Mouse (Mus musculus): ENCODE data around the gene Gpn2. TPM values are rescaled to one million over a fixed set of nuclear protein-coding genes. Genes with fewer than 3 reads are reported as not detected.

The Gpn2 gene
- total RNA-seq, 2 experiments from 2014 or later, result 10.3 to 11.2 TPM

DNA sequence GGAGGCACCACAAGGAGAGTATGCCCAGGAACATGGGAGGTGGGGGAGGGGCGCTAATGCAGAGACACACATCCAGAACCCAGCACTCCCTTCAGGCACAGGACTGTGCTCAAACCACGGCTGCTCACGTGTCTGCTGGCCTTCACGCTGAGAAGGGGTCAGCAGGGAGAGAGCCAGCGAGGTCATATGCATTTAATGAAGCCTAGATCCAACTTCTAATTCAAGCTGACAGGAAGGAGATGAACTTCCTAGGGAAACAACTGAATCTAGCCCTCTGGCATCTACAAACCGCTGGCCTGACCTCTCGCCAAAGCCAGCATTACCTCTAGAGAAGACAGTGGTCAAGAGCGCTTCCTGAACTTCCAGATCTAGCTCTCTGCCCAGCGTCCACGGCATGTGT is 31.3 kb downstream of the Gpn2 start:
- no peak for DNase-seq (ENCODE audit: extremely low spot score in 1 of 2, low spot score in 2 of 2)
- intact Hi-C loops (cut with DNase I), result no loop called here

DNA sequence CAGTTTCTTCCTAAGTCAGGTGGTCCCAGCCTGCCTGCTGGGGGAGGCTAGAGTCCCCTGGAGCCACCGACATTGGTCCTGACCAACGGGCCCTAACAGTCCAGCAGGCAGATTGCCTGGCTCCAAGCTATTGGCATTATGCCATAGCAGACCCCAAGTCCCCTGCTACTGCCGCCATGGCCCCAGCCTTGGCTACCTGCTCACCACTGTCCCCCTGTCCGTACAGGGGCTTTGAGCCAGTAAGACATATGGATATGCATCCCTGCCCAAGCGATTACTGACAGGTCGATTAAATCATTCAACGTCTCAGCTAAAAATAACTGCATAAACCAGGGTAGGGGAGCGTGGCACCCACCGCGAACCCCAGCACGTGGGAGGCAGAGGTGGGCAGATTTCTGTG is 33.8 kb downstream of the Gpn2 start:
- intact Hi-C loops (cut with DNase I), result no loop called here
- no peak for DNase-seq (ENCODE audit: extremely low spot score in 1 of 2, low spot score in 2 of 2)

DNA sequence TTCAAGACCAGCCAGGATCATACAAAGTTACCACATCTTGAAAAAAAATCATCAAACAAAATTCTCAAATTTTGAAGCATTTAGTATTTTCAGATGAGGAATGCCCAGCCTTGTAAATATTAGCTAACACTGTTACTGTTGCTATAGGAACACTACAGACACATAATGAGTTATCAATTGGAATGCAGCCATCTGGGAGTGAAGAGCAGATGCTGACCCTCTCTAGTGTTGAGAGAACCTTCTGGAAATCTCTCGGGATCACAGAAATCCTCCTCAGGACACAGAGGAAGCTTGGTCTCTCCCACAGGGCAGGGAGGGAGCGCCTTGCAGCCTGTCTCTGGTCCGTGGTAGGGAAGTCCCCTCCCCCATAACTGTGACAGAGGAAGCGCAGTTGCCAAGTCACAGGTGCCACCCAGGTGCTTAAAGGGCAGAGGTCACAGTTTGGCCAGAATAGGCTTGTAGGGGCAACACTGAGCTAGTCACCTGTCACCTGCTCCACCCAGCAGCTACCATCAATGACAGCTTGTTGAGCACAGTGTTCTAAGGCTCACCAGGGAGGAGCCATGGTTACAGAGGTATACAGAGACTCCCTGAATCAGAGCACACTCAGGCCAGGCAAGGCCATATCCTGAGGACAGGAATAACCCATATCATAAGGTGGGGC is 35.4 kb downstream of the Gpn2 start:
- no peak for DNase-seq (ENCODE audit: extremely low spot score in 1 of 2, low spot score in 2 of 2)
- intact Hi-C loops (cut with DNase I), result no loop called here

DNA sequence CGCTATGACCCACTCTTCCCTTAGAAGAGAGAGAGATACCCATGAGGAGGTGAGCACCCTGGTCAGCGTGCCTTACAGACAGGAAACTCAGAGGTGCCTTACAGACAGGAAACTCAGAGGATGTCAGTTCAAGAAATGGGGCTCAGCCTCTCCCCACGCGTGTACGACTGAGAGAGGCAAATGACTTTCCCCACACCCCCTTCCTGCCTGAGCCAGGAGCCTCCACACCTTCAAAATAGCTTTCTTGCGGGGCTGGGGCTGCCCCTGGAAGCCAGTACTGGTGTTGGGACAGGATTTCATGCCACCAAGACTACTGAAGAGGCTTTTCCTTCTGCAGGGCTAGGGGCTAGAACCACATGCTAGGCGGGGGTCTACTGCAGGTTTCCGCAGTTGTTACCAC is 36.5 kb downstream of the Gpn2 start:
- DNase-seq (ENCODE audit: extremely low spot score in 1 of 2, low spot score in 2 of 2), result no peak
- intact Hi-C loops (cut with DNase I), result no loop called here

DNA sequence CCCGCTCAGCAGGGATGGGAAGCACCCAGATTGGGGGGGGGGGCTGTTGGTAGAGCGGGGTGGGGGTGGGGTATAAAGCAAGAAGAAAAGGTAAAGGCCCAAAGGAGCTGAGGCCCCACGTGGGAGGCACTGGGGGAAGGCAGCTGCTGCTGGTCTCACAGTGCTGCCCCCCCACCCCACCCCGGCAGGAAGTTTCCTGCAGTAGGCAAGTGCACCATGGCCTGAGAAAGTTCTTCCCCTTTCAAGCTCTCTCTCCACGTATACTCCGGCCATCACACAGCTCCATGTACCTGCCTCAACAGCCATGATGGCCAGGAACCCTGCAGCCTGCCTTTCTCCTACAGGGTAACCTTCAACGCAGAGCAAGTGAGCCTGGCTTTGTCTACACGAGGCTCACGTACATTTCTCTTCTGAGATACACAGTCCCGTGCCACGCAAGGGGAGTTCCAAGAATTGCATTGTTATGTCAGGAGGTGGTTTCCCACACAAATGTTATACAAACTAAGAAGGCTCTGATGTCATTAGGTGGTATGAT is 38.1 kb downstream of the Gpn2 start:
- intact Hi-C loops (cut with DNase I), result no loop called here
- no peak for DNase-seq (ENCODE audit: extremely low spot score in 1 of 2, low spot score in 2 of 2)

DNA sequence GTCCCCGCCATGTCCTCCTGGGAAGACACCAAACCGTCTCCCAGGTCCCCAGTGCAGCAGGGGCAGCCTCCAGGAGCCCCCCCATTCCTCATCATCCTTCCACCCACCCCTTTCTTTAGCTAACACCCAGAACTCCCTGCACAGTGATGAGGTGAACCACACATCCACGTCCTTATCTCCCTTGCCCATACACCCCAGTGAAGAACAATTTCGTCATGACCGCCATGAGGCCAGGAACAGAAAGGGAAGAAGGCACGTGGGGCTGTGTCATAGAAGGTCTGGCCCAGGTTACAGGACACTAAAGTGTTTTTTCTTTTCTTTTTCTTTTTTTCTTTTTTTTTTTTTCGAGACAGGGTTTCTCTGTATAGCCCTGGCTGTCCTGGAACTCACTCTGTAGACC is 40.7 kb downstream of the Gpn2 start:
- DNase-seq (ENCODE audit: extremely low spot score in 1 of 2, low spot score in 2 of 2), result no peak
- intact Hi-C loops (cut with DNase I), result no loop called here

DNA sequence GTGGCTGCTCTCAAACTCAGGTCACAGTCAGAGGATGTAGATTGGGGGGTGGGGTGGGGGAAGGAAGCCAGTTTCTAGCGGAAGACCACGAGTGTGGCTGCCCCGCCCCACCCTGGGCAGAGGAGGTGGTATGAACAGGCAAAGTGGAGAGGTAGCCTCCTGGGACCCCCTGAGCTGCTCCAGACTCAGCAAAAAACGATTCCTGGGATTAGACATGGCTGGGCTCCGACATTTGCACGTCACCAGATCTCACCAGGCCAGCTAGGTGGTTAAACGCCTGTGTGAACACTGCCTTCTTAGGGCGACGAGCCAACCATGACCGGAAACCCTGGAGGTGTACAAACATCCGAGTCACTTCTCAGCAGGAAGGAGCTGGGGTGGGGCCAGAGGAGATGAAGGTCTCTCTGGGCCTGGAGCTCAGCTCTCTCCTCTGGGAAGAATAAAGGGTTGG is 41.5 kb downstream of the Gpn2 start:
- DNase-seq (ENCODE audit: extremely low spot score in 1 of 2, low spot score in 2 of 2), result peak in 1 of 2 experiments; percentile 91
- intact Hi-C loops (cut with DNase I), result no loop called here

DNA sequence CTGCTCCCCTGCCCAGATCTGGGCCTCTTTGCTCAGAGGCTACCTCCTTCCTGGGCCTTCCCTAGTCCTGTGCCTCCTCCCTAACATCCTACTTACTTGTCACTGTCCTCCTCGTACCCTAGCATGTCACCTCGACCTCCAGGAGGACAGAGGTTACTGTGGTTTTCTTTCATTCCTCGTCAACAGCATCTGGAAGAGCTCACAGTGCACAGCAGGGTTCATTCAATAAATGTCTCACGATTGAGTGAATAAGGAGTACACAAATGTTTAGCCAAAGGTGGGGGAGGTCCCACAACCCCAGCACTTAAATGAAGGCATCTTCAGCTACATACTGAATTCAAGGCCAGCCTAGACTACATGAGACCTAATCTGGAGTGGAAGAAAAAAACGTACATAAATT is 42.1 kb downstream of the Gpn2 start:
- intact Hi-C loops (cut with DNase I), result no loop called here
- DNase-seq (ENCODE audit: extremely low spot score in 1 of 2, low spot score in 2 of 2), result no peak

DNA sequence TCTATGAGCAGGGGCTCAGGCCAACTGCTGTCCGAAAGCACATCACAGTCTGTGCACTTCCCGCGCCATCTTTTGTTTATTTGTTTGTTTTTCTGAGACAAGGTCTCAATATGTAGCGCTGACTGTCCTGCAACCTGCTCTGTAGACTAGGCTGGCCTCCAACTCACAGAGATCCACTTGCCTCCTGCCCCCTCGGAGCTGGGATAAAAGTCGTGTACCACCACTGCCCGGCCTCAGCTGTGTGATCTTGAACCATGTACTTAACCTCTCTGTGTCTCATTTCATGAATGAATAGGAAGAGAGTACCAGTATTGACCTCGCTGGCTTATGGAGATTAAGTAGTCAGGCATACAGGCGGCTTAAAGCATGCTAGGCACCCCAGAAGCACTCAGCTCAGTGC is 42.5 kb downstream of the Gpn2 start:
- DNase-seq (ENCODE audit: extremely low spot score in 1 of 2, low spot score in 2 of 2), result no peak
- intact Hi-C loops (cut with DNase I), result no loop called here

DNA sequence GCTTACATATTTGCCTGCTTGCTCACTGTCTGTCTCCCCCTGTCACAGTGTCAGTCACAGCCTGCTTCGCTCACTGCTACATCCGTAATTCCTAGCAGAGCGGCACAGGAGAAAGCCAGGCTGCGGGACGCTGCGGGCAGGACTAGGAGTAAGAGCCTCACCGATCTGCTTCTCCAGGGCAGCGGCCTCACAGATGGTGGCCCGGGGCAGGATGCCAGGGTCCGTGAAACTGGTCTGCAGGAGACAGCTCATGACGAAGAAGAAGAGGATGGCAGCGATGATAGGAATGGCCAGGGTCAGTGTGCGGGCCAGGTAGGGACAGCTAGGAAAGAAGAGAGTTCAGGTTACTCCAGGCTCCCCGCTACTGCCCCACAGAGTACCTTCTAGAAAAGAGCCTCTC is 42.9 kb downstream of the Gpn2 start:
- no peak for DNase-seq (ENCODE audit: extremely low spot score in 1 of 2, low spot score in 2 of 2)
- intact Hi-C loops (cut with DNase I), result no loop called here

DNA sequence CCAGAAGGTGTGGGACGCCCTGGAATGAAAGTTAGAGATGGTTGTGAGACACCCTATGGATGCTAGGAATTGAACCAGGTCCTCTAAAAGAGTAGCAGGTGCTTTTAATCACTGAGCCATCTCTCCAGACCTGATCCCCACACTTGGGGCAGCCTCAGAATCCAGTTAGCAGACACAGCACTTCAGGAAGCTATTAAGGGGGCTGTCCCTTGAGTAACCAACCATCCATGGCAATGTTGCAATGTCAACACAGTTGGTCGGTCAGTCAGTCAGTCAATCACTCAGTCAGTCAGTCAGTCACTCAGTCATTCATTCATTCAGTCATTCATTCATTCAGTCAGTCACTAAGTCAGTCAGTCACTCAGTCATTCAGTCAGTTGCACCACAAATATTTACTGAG is 44.4 kb downstream of the Gpn2 start:
- intact Hi-C loops (cut with DNase I), result no loop called here
- DNase-seq (ENCODE audit: extremely low spot score in 1 of 2, low spot score in 2 of 2), result no peak

DNA sequence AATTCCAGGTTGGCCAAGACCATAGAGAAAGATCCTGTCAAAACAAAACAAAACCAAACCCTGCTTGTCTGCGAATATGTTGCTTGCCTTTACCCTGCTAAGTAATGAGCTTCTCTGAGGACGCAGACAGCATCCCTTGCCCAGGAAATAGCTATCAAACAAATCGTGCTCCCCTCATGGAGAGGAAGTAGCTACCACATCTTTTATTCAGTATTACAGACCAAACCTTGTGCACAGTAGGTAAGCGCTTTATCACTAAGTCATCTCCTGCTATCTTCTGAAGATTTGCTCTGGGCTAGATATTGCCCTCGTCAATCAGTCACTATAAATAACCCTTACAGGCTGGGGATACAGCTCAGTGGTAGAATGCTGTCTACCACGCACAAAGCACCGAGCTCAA is 45.0 kb downstream of the Gpn2 start:
- intact Hi-C loops (cut with DNase I), result no loop called here
- DNase-seq (ENCODE audit: extremely low spot score in 1 of 2, low spot score in 2 of 2), result no peak

DNA sequence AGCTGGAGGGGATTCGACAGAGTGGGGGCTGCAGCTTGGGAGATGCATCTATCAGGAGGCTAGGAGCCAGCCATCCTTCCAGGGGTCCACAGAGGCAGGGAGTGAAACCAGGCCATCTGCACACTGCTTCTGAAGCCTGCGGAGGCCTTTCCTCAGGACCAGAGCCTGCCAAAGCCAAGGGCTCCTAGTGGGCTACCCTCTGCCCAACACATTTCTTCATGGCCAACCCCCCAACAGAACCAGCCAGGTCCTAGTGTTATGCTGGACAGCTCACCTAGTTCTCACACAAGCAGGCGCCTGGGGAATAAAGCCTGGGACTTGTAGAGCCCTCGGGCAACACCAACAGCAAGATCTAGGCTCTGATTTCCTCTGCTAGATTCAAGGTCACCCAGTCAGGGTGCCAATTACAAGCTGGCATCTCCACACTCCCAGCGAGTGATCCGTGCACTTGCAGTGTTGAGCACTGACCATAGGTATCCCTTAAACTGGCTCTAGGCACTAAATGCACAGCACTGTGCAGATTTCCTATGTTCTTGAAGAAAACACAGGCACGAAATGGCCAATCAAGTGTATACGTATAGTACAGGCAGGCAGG is 46.3 kb downstream of the Gpn2 start:
- intact Hi-C loops (cut with DNase I), result no loop called here
- no peak for DNase-seq (ENCODE audit: extremely low spot score in 1 of 2, low spot score in 2 of 2)

DNA sequence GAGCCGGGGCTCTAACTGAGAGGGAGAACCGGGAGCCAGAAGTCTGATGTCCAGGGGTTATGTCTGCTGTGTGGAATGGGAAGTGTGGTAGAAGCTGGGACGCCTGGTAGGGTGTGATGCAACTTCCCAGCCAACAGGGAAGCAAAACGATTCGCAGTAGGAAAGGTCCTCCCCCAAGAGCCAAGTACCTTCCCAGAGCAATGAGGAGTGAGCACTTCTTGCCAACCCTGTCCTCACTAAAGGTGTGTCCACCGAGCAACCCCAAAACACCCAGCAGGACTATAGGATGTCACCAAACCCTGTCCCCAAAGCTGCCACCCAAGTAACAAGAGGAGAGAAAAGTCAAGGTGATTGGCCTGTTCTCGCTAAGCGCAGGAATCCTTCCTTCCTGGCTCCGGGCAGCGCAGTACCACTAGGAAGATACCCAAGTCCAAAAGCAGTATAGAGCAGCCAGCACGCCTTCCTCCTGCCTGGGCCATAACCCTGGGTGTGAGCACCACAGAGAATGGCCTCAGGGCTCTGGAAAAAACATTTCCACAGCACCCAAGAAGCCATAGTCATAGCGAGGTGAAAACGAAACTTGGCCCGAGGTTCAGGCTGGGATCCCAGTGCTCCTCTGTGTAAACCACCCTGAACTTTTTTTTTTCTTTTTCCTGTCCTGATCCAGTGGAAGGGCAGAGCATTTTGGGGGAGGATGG is 47.1 kb downstream of the Gpn2 start:
- DNase-seq (ENCODE audit: extremely low spot score in 1 of 2, low spot score in 2 of 2), result no peak
- intact Hi-C loops (cut with DNase I), result no loop called here

DNA sequence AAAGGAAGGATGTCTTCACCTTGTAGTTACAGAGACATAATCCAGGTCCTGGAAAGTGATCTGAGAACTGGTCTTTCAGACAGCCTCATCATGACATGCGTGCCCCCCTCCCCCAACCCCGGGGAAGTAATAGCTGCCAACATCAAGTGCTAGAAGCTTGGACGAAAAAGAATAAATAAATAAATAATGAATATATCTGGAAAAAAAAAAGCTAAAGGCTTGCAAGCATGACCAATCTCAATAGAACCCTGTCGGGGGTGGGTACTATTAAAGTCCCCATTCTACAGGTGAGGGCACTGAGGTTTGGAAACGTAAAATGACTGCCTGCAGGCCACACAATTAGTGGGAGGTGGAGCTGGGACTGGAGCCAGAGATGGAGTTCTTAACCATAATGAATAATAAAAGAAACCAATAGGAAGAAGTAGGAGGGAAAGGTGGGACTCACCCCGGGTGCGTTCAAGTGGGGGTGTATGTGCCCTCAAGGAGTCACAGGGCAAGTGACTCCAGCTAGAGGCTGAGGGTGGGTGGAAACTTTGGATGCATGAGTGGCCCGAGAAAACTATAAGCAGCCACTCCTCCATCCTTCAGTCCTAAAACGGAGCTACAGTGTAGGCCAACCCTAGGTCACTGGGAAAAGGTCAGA is 47.7 kb downstream of the Gpn2 start:
- DNase-seq (ENCODE audit: extremely low spot score in 1 of 2, low spot score in 2 of 2), result no peak
- intact Hi-C loops (cut with DNase I), result no loop called here

DNA sequence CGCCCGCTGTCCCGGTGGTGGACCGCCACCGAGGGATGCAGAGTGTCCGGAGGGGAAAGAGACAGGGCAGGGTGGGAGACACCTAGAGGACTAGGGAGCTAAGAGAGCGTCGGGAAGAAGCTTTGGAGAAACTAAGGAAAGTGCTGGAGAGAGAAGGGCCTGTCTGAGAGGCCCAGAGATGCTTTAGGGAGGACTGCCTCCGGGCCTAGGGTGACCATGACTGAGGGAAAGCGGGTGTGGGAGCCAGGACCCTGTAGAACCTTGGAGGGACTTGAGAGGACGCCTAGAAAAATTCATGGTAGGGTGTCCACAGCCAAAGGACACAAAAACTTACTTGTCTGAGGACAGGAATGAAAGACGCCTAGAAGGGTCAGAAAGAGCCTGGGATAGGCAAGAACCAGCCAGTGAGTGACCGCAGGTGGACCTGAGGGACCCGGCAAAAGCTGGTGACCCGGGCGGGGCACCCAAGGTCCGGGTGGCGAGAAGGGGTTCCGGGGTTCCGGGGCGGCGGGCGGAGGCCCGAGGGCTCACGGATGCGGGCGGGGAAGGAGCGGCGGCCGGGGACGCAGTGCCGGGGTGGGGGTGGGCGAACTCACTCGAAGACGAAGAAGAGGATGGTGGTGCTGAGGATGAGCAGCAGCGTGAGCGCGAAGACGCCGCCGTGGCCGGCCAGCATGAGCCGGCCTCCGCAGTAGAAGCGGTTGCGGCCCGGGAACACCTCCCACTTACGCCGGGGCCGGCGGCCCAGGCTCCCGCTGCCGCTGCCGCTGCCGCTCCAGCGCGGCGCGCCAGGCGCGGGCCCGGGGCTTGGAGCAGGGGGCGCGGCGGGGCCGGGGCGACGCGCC is 48.5 kb downstream of the Gpn2 start:
- intact Hi-C loops (cut with DNase I), result no loop called here
- peak in 1 of 2 experiments; percentile 52 for DNase-seq (ENCODE audit: extremely low spot score in 1 of 2, low spot score in 2 of 2)

DNA sequence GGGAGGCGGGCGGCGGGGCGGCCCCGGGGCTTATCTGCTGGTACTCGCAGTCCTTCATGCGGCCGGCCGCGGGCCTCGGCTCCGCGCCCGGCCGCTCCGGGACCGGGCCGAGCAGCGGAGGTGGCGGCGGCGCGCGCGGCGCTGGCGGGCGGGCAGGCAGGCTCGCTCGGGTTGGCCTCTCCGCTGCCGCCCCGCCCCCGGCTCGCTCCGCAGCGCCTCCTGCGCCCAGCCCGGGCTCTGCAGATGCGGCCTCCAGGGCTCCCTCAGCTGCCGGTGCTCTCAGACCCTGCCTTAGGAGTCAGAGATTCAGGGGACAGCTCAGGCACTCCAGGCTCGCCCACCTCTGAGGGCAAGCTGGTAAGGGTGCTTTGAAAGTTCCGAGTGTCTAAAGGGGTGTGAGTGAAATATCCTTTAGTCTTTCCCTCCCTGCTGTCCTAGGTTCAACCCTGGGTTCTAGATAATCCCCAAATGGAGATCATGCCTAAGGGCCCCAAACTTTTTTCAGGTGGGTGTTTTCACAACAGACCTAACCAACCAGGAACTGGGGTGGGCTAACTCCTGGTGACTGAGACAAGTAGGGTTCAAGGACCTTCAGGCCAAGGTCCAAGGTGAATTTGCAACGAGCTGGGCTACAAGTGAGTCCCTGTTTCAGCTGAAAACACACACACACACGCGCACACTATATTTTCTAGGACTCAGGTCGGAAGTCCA is 49.3 kb downstream of the Gpn2 start:
- intact Hi-C loops (cut with DNase I), result no loop called here

DNA sequence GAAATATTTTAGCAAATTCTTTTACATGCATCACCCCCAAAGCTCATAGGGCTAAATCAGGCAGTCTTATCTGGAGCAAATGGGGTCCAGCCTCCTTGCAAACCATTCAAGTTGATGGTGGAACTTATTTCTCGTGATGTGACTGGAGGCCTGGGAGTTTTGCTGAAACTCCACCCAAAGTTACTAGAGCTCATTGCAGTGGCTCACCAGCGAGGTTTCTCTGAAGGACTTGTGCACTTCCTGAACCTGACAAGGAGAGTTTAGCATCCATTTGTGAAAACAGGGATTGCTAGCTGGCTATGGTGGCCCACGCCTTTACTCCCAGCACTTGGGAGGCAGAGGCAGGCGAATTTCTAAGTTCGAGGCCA is 49.9 kb downstream of the Gpn2 start:
- no peak for DNase-seq (ENCODE audit: extremely low spot score in 1 of 2, low spot score in 2 of 2)
- intact Hi-C loops (cut with DNase I), result no loop called here

More for the DNA sequence above, 49.3 kb downstream of the Gpn2 start:
- peak; percentile 66 to 90 for DNase-seq (ENCODE audit: extremely low spot score in 1 of 2, low spot score in 2 of 2)

All from left cerebral cortex, postnatal 10 days (tissue).